Comparison of ENCODE assay signal across 9 mouse cellular contexts in genomic region chr6:127108368-127109060, GRCm38 (mm10). TPM values are rescaled to one million over a fixed set of nuclear protein-coding genes. Genes with fewer than 3 reads are reported as not detected.
DNase-seq lines count a peak whose midpoint lies in the region; ATAC-seq and TF ChIP-seq lines count a peak whose summit lies in the region.
"Had no signal": no experiment of that assay in that cellular context is flagged by ENCODE, and none has a peak within 500 bp of the region (broad histone marks: within the 10 kb centered on the region; RNA-seq: fewer than 3 reads in every experiment).

No protein-coding gene starts in this region.

- H3K9me3 ChIP-seq in embryonic facial prominence, embryonic 10.5 days: no peaks in the 10 kb centered on the region
- no peaks in the 10 kb centered on the region for H3K9me3 ChIP-seq in intestine, embryonic 16.5 days (ENCODE audit: control insufficient read depth, low read length)
- H3K9me3 ChIP-seq in neural tube, embryonic 14.5 days (ENCODE audit: control insufficient read depth, low read length): no peaks in the 10 kb centered on the region

- H3K27me3 ChIP-seq in liver, adult 2 months (ENCODE audit: control insufficient read depth, insufficient read depth, low read length): no peaks in the 10 kb centered on the region
- peaks cover under 1% of the 10 kb centered on the region; the same call in 1 of the 2 replicates for H3K27me3 ChIP-seq in embryonic facial prominence, embryonic 10.5 days (replicated peaks; ENCODE audit: low read depth, poor library complexity, severe bottlenecking)
- no peaks in the 10 kb centered on the region for H3K27me3 ChIP-seq in intestine, embryonic 16.5 days (replicated peaks; ENCODE audit: control insufficient read depth, insufficient read depth, low read length)
- H3K27me3 ChIP-seq in neural tube, embryonic 14.5 days (ENCODE audit: control insufficient read depth, insufficient read depth, low read length): no peaks in the 10 kb centered on the region

- no peak for ATAC-seq in intestine, embryonic 16.5 days
- no peak for ATAC-seq in neural tube, embryonic 14.5 days (ENCODE audit: low read depth)

- peaks cover 5% of the 10 kb centered on the region; the same call in 1 of the 2 replicates for H3K79me2 ChIP-seq in liver, adult 2 months (ENCODE audit: control insufficient read depth, insufficient read depth, low read length)

- H3K4me2 ChIP-seq in intestine, embryonic 16.5 days (ENCODE audit: low read depth, low read length): peak overlapping the region; percentile 91
- peak overlapping the region; percentile 80 for H3K4me2 ChIP-seq in neural tube, embryonic 14.5 days (ENCODE audit: low read depth, low read length)

- peak overlapping the region; percentile 35; the same call in 1 of the 2 replicates for H3K27ac ChIP-seq in liver, adult 2 months (replicated peaks; ENCODE audit: insufficient read depth, low read depth, low read length)
- peak overlapping the region; percentile 76 for H3K27ac ChIP-seq in embryonic facial prominence, embryonic 10.5 days (replicated peaks)
- H3K27ac ChIP-seq in intestine, embryonic 16.5 days (ENCODE audit: low read length): peak overlapping the region; percentile 9; the same call in 1 of the 2 replicates
- no peak overlapping the region for H3K27ac ChIP-seq in neural tube, embryonic 14.5 days (ENCODE audit: low read depth, low read length)

- TF ChIP-seq POLR2A in liver, adult 2 months (IDR thresholded peaks at IDR 0.05; ENCODE audit: extremely low read depth, insufficient read depth, low read length): no peak

- peak; percentile 25 for DNase-seq in liver, adult 2 months (ENCODE audit: extremely low read depth, low read depth, low spot score)
- no peak for DNase-seq in liver
- DNase-seq in embryonic facial prominence, embryonic 10.5 days (ENCODE audit: low spot score): no peak
- DNase-seq in spleen, postnatal 10 days (ENCODE audit: low spot score in 2 of 2): no peak
- DNase-seq in testis, postnatal 14 days (ENCODE audit: low spot score): no peak
- no peak for DNase-seq in kidney, adult 11 months

- H3K36me3 ChIP-seq in liver, adult 2 months (ENCODE audit: control insufficient read depth, insufficient read depth, low read length): 0 out of 2 replicates have a peak, but pooled peaks cover under 1% of the 10 kb centered on the region
- H3K36me3 ChIP-seq in embryonic facial prominence, embryonic 10.5 days (replicated peaks): peaks cover 1% of the 10 kb centered on the region; the same call in 1 of the 2 replicates
- H3K36me3 ChIP-seq in intestine, embryonic 16.5 days (ENCODE audit: control insufficient read depth, insufficient read depth, low read length): no peaks in the 10 kb centered on the region
- no peaks in the 10 kb centered on the region for H3K36me3 ChIP-seq in neural tube, embryonic 14.5 days (ENCODE audit: control insufficient read depth, insufficient read depth, low read length)

- peak overlapping the region; percentile 59 for H3K4me3 ChIP-seq in liver, adult 2 months (ENCODE audit: insufficient read depth, low read depth, low read length)
- H3K4me3 ChIP-seq in embryonic facial prominence, embryonic 10.5 days: peak overlapping the region; percentile 69
- H3K4me3 ChIP-seq in intestine, embryonic 16.5 days (ENCODE audit: low read length): peak overlapping the region; percentile 68
- peak overlapping the region; percentile 60 for H3K4me3 ChIP-seq in neural tube, embryonic 14.5 days (ENCODE audit: low read depth, low read length)

- H3K4me1 ChIP-seq in liver, adult 2 months (ENCODE audit: control insufficient read depth, insufficient read depth, low read length): peaks cover 11% of the 10 kb centered on the region; the same call in 1 of the 2 replicates
- H3K4me1 ChIP-seq in embryonic facial prominence, embryonic 10.5 days: peaks cover 16% of the 10 kb centered on the region
- peaks cover 3% of the 10 kb centered on the region; the same call in 1 of the 2 replicates for H3K4me1 ChIP-seq in intestine, embryonic 16.5 days (ENCODE audit: control insufficient read depth, insufficient read depth, low read length)
- H3K4me1 ChIP-seq in neural tube, embryonic 14.5 days (ENCODE audit: control insufficient read depth, insufficient read depth, low read length): no peaks in the 10 kb centered on the region; the same call in 1 of the 2 replicates

- peak overlapping the region; percentile 49 for H3K9ac ChIP-seq in liver, adult 2 months (ENCODE audit: low read depth, low read length)
- peak overlapping the region; percentile 73 for H3K9ac ChIP-seq in intestine, embryonic 16.5 days (ENCODE audit: low read depth, low read length)
- H3K9ac ChIP-seq in neural tube, embryonic 14.5 days (replicated peaks; ENCODE audit: low read depth, low read length): peak overlapping the region; percentile 48

- WGBS in liver, adult 2 months: 28% methylated on average over 20 of the region's 20 CpGs
- WGBS in embryonic facial prominence, embryonic 10.5 days: 46% methylated on average over 20 of the region's 20 CpGs
- WGBS in intestine, embryonic 16.5 days: 27% methylated on average over 20 of the region's 20 CpGs
- WGBS in neural tube, embryonic 14.5 days: 47% methylated on average over 20 of the region's 20 CpGs

- no peak for TF ChIP-seq CTCF in liver, adult 2 months (IDR thresholded peaks at IDR 0.05; ENCODE audit: low read depth, low read length)

RNA-seq across cellular contexts. Expression of gene Tigar, which starts 0.8 kb away (rescaled TPM):
- total RNA-seq in liver, adult 2 months (2014; rRNA removed): 2.3 and 2.4 TPM in 2 replicates
- polyA plus RNA-seq in liver, adult 2 months (2012; rRNA removed): 3.8 and 4.2 TPM in 2 replicates
- polyA plus RNA-seq in embryonic facial prominence, embryonic 10.5 days (2016; fragmentation: Nextera tagmentation; extraction: Ambion mirVana): 5.7 and 7.2 TPM in 2 replicates
- 4.1 and 4.6 TPM in 2 replicates for polyA plus RNA-seq in intestine, embryonic 16.5 days (2015; fragmentation: Nextera tagmentation; extraction: Ambion mirVana)
- 4.2 and 6.7 TPM in 2 replicates for polyA plus RNA-seq in neural tube, embryonic 14.5 days (2014; fragmentation: Nextera tagmentation; extraction: Ambion mirVana)

RNA-seq across cellular contexts. Expression of gene Fgf23, which starts 35.8 kb away (rescaled TPM):
- total RNA-seq in liver, adult 2 months (2014; rRNA removed): not detected in 2 replicates
- polyA plus RNA-seq in liver, adult 2 months (2012; rRNA removed): not detected in 2 replicates
- 0.08 and 0.16 TPM in 2 replicates for polyA plus RNA-seq in embryonic facial prominence, embryonic 10.5 days (2016; fragmentation: Nextera tagmentation; extraction: Ambion mirVana)
- not detected in 2 replicates for polyA plus RNA-seq in intestine, embryonic 16.5 days (2015; fragmentation: Nextera tagmentation; extraction: Ambion mirVana)
- polyA plus RNA-seq in neural tube, embryonic 14.5 days (2014; fragmentation: Nextera tagmentation; extraction: Ambion mirVana): 0.11 TPM in 1 of 2 replicates, not detected in the other
- total RNA-seq: neutrophil, adult 5-6 weeks had no signal

RNA-seq across cellular contexts. Expression of gene Ccnd2, which starts 43.5 kb away (rescaled TPM):
- total RNA-seq in liver, adult 2 months (2014; rRNA removed): 5.3 and 6.0 TPM in 2 replicates
- polyA plus RNA-seq in liver, adult 2 months (2012; rRNA removed): 2.4 and 5.0 TPM in 2 replicates
- polyA plus RNA-seq in embryonic facial prominence, embryonic 10.5 days (2016; fragmentation: Nextera tagmentation; extraction: Ambion mirVana): 1,002 and 1,039 TPM in 2 replicates
- 822 and 875 TPM in 2 replicates for polyA plus RNA-seq in intestine, embryonic 16.5 days (2015; fragmentation: Nextera tagmentation; extraction: Ambion mirVana)
- polyA plus RNA-seq in neural tube, embryonic 14.5 days (2014; fragmentation: Nextera tagmentation; extraction: Ambion mirVana): 78.2 and 110 TPM in 2 replicates

Comparison
In these comparisons a context has a peak if more than half of its experiments do, and no peak if none do; other contexts are left out.
1. RNA of gene Ccnd2, which starts 43.5 kb away (polyA plus RNA-seq): 1,002 to 1,039 TPM in embryonic facial prominence, embryonic 10.5 days, 822 to 875 TPM in intestine, embryonic 16.5 days and 78.2 to 110 TPM in neural tube, embryonic 14.5 days; 2.4 to 5.0 TPM in liver, adult 2 months; every median in the first group is over 10 times any median in the second.
2. Peak in every context shown above with its lines, with median percentiles within 50 percentile points of each other: H3K4me3 ChIP-seq and H3K9ac ChIP-seq.